Mouse (Mus musculus): ENCODE measurements around the gene Prpf4.

Prpf4 gene

DNA sequence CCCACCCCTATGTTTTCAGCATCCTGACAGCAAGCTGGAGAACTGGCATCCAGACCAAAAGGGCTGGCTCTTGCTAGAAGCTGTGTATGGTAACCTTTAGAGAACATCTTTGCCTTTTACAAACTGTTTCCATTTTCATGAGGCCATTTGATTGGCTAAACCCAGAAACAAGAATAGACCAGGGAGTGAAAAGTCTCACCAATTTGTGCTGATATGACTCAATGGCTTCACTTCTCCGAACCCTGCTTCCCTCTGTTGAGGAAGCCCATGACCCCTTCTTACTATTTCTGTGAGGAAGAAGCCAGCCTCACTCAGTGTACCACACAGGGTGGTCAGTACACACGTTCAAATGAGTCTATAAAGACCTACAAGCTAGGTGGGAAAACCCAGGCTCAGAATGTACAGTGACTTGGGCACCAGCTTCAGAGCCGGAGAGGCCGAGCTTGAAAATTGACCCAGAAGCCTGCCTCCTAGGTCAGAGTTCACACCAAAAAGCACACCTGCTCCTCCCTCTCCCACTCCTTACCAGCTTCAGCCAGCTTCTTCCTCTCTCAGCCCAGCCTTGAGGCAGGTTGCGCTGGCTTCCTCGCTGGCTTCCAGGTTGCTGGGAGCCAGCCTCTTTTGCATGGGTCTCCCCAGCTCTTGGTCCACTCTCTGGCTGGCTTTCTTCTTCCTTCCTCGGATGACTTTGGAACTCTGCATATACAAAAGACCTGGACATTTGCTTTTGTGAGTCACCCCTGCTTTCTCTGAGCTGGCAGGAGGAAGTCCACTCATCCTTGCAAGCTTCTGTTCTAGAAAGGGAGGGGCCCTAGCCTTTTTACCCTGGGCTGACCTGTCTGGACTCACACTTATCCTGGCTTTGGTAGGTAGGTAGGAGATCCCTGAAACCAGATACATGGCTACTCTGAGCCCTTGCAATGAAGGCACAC, 25.6 kb downstream of the Prpf4 start:
- in situ Hi-C loops (cut with MboI, MseI), result no loop called here

DNA sequence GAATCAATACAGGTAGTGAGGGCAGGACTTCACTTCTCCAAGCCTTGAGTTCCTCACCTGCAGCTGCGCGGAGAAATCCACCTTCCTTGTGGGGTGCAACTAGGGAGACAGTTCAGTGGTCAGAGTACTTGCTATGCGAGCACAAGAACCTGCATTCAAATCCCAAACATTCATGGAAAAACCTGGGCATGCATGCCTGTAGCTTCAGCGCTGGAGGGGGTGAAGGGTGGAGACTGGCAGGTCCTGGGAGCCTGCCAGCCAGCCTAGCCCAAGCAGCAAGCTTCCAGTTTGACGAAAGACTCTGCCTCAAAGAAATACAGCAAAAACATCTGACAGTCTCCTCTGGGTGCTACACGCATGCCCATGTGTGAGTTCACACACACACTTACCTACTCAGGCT, 26.5 kb downstream of the Prpf4 start, which contains the start of gene Rnf183:
Rnf183 (minus strand) TSS at position 172 of the 400 bp plus-strand sequence.
- in situ Hi-C loops (cut with MboI, MseI), result no loop called here

DNA sequence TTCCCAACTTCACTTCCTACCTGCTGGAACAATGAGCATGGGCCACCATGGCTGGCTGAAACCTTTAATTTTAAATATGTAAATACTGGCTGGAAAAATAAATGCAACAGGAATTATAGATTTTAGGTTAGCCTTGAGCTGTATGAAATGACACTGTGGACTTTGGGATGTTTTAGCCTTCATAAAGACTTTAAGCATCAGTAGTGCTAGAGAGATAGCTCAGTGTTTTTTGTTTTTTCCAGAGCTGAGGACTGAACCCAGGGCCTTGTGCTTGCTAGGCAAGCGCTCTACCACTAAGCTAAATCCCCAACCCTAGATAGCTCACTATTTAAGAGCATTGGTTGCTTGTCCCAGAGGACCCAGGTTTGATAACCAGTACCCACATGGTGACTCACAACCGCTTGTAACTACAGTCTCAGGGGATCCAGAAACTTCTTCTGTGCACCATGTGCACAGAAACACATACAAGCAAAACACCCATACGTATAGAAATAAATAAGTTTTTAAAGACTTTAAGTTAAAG, 28.7 kb downstream of the Prpf4 start:
- in situ Hi-C loops (cut with MboI, MseI), result no loop called here

DNA sequence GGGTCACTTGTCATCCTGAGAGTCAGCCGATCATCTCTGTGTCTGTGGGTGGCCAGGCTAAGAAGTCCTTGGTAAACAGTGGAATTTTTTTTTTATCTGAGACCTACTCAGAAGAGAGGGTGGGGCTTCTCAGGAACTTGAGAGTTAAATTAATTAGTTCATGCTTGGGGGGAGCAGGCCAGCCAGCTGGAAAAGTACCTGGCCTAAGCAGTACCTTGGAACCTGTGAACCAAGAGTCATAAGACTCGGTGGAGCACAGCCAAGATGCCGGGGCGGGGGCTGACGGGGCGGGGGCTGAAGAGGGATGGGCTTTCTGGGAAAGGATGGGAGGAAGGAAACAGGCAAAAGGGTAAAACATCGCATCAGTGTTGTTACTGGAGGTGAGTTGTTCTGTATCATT, 29.3 kb downstream of the Prpf4 start:
- in situ Hi-C loops (cut with MboI, MseI), result no loop called here

GRCm38 (mm10) chr4:62439793-62440192, 31.2 kb downstream of the Prpf4 start:
- in situ Hi-C loops (cut with MboI, MseI), result no loop called here

- in situ Hi-C loops (cut with MboI, MseI), result no loop called here
Observed at GRCm38 (mm10) chr4:62440544-62440943, 31.9 kb downstream of the Prpf4 start.

DNA sequence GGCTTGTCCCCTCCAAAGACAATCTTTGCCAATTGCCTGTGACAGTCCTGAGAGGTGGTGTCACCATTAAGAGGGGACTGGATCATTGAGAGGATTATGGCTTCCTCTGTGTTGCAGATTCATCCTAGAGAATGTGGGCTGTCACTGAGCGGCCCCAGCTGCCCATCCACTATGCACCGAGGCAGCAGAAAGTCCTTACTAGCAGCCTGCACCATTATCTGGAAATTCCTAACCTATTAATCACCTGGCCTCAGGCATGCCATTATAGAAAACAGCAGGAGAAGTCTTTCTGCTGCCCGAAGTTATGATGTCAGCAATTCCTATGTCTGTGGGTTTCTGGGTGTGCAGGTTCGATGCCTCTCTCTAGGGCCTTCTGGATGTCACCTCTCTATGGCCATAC, 32.4 kb downstream of the Prpf4 start:
- in situ Hi-C loops (cut with MboI, MseI), result no loop called here

DNA sequence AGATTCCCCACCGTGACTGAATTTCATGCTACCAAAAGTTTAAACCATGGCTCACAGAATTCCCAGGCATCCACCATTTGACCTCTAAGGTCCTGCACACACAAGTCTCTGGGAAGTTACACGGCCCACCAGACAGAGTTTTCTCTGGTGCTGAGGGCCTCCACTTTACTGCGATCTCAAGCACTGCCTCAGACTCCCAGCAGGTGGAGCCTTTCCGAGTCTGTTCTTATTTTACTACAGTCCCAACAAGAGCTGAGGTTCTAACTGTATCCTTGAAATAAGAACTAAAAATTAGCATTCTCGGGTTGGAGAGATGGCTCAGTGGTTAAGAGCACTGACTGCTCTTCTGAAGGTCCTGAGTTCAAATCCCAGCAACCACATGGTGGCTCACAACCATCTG, 46.4 kb downstream of the Prpf4 start:
- in situ Hi-C loops (cut with MboI, MseI), result no loop called here

- in situ Hi-C loops (cut with MboI, MseI), result no loop called here
Observed at GRCm38 (mm10) chr4:62459081-62459480, 50.5 kb downstream of the Prpf4 start.

- in situ Hi-C loops (cut with MboI, MseI), result no loop called here
Observed at GRCm38 (mm10) chr4:62460348-62460747, 51.8 kb downstream of the Prpf4 start.

DNA sequence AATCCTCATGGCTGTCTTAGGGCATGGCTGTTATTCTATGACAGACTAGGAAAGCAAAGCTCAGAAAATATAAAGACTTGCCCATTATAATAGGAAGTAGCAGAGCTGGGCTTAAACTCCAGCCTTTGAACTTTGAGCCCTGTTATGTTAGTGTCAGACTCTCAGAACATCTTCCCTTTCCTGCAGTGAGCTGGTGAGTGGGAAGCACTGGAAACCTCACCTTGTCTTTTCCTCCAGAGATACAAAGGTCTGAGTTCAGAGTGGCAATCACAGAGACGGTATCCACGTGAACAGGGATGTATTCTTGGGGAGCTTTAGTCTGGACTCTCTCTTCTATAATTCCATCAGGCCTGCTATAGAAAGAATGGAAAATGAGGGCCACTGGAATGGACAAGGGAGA, 54.5 kb downstream of the Prpf4 start:
- in situ Hi-C loops (cut with MboI, MseI), result no loop called here

GRCm38 (mm10) chr4:62468158-62468557, 59.6 kb downstream of the Prpf4 start:
- in situ Hi-C loops (cut with MboI, MseI), result loop anchor here in 1 of 2 experiments (5.0 kb wide), 1 partner anchor 229 kb away; no protein-coding TSS in a partner anchor

DNA sequence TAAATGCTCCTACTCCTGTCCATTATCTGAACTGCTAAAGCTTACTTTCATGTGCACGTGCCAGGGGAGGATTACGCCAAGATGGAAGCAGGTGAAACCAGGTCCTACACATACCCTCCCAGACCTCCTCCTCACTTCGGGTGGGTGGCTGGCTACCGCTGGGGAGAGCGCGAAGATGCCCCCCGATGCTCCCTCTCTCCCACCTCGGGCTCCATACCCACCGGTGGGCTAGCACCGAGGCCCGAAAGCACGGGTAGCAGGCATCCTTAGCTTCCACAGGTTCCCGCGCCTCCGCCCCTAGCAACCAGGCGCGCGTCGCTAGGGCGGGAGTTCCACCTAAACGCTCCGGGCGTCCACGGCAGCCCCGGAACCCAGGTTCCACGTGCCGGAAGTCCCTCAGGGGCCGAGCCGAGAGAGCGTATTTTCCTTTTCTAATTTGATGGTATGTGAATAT, 62.0 kb downstream of the Prpf4 start, which contains the start of gene Wdr31:
Wdr31 (minus strand) TSS at position 299 of the 454 bp plus-strand sequence.
- in situ Hi-C loops (cut with MboI, MseI), result no loop called here

GRCm38 (mm10) chr4:62472071-62472470, 63.5 kb downstream of the Prpf4 start:
- in situ Hi-C loops (cut with MboI, MseI), result no loop called here

- in situ Hi-C loops (cut with MboI, MseI), result no loop called here
Observed at GRCm38 (mm10) chr4:62475131-62475530, 66.5 kb downstream of the Prpf4 start.

GRCm38 (mm10) chr4:62475793-62476192, 67.2 kb downstream of the Prpf4 start:
- in situ Hi-C loops (cut with MboI, MseI), result no loop called here

All from T-helper 17 cell (primary cell).